Mouse (Mus musculus) mesoderm, embryonic 11.5 days (tissue): ENCODE results near the gene Ddx39b.
"Not testable (repeated sequence)": the region's sequence is repeated elsewhere in the genome, so short reads cannot be mapped to it uniquely, and the experiment has no call there.

Source experiments
- DNase-seq: peaks from one replicate; pipeline ENCODE4 v3.0.0-alpha.2; 2012; ENCODE audit warnings: low read depth, low spot score

Gene Ddx39b

GRCm38 (mm10) chr17:35219601-35220041, 21.9 kb upstream of the Ddx39b start:
- no peak for DNase-seq

- no peak for DNase-seq
Observed at GRCm38 (mm10) chr17:35220156-35220952, 21.2 kb upstream of the Ddx39b start, which contains the start of gene Gm16181. Gene Gm16181, plus strand, starts transcription at chr17:35220834.

DNA sequence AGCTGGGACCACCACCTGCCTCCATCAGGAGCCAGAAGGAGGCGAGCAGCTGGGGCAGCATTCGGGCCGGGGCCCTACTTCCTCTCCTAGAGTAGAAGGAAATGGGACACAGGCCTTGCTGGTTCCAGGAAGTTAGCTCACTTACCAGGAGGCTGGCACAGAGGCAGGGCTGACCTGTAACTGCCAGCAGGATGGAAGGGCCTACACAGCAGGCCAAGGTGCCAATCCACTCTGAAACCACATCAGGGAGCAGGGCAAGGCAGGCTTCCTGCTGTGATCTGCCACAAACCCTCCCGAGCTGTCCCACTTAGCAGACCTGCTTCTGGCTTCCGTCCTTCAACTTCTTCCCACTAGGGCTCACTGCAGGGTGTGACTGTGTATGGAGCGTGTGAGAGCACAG, 19.2 kb upstream of the Ddx39b start:
- DNase-seq: no peak

DNA sequence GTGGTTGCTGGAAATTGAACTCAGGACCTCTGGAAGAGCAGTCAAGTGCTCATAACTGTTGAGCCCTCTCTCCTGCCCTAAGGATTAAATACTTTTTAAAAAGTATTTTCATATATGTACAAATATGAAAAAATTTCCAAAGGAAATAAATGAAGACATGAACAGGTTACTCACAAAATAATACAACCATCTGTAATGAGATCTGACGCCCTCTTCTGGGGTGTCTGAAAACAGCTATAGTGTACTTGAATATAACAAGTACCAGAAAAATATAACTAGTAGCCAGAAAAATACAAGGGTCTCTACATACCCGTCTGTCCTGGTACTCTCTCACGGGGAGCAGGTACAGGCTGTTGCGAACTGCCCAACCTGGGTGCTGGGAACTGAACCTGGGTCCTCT, 16.9 kb upstream of the Ddx39b start:
- no peak for DNase-seq

DNA sequence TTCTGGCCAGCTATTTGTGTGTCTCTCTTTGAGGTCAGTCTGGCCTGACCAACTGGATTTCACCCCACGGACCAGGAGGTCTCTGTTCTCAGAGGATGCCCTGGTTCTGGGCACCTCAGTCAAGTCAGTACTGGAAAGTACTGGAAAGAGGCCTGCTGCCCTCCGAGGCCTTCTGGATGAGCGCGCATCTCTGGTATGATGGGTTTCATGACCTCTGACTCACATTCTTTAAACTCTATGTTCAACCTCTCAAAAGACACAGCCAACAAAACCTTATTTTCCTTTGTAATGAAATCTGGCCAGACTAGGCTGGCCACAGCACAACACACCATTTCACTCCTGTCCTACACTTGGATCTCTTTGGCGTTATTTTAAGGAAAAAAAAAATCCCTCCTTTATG, 16.1 kb upstream of the Ddx39b start:
- no peak for DNase-seq

DNA sequence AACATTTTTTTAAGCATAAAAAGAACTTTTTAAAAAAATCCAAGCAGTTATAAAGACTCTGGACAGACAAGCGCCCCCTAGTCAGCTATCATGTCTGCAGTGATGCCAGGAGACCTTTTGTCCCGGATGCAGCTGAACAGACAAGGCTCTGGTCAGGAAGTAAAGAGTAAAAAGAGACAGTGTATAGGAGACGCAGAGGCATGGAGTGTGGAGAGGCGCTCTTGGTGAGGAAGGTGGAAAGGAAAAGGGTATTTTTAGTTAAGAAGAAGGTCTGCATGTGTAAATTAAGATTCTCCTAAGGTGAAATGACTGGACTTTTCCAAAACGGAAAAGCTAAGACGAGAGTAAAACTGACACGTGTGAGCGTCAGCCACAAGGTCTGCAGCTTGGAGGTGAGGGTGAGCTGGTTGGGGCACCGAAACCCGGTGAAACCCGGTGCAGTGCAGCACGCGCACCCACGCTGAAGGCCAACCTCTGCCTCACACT, 14.9 kb upstream of the Ddx39b start:
- DNase-seq: no peak

DNA sequence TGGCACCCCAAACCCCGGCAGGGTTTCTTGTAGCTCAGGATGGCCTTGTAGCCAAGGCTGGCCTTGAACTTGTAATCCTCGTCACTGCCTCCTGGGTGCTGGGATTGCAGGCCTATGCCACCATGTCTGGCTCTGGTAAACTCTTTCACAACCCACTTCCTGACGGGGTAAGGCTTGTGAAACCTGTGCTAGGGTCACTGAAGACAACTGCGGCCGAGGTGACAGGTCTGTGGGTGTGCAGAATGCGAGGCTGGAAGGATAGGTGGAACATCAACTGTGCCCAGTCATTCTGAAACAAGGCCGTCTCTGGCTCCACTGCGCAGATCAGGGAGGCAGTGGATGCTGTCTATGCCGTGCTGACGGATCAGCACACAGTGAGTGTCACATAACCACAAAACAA, 10.5 kb upstream of the Ddx39b start:
- no peak for DNase-seq

DNA sequence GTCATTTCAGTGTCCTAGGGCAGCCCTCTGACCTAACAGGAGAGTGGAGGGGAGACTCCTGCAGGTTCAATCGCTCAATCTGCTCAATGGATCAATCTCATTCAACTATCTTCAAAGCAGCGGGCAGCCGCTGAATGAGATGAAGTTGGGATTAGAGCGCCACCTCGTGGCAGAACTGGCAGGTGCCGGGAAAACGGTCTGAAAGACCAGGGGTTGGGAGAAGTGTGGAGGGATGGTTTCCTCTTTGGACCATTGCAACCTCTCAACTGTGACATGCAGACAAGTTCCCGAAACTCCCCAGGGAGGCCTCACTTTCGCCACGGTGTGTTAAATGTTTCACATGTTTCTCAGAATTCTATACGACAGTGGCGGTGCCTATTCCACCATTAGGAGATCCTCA, 9.5 kb upstream of the Ddx39b start:
- DNase-seq: peak; percentile 89

DNA sequence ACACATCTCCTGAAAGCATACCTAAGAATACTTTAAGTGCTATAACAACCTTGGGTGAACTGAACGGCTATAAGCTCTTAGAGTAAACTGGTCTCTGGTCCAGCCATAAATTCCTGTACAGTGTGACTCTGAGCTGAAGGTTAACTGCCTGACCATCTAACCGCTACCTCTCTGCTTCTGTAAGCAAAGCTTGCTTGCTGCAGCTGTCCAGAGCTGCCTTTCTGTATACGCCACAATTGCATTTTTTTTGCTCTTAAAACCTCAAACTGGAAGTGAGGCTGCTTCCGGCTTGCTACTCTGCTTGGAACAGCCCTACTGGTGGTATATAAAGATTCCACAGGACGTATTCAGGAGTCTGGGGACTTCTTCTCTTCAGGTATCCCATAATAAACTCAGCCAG, 8.9 kb upstream of the Ddx39b start:
- no peak for DNase-seq

DNA sequence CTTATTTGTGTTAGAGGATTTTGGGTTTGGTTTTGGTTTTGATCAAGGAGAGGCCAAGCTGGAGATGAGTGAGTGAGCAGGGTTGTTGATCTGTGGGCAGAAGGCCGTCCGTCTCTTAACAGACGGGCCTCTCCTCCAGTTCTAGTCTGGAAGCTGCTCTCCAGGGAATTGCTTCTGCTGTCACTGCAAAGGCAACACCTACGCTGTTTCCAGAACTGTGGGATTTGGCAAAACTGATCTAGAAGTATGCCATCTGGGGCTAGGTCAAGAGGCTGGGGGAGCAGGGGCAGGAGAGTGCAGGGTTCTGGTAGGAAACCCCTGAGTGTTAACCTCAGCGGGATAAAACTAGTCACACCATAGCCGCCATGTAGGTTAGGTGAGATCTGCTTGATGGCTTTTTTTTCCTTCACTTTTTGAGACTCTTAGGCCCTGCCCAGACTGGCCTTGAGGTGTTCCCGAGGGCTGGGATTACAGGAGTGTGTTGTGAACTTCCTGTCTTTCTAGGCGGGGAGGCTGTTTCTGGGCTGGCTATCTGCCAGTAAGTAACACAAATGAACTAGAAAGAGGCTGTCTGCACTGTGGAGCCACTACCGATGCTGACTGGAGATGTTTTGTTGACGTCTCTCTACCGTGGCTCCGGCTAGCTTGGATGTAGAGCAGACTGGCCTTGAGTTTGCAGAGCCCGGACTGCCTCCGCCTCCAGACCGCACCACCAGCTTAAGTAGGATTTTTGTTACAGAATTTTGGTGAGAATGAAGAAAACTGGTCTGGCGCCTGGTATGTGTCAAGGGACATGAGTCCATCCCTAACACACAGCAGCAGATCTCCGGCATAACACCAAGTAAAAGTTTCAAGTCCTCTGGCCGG, 8.2 kb upstream of the Ddx39b start, which contains the start of gene Atp6v1g2:
Atp6v1g2 (plus strand) TSS at position 547 of the 867 bp plus-strand sequence.
- no peak for DNase-seq

DNA sequence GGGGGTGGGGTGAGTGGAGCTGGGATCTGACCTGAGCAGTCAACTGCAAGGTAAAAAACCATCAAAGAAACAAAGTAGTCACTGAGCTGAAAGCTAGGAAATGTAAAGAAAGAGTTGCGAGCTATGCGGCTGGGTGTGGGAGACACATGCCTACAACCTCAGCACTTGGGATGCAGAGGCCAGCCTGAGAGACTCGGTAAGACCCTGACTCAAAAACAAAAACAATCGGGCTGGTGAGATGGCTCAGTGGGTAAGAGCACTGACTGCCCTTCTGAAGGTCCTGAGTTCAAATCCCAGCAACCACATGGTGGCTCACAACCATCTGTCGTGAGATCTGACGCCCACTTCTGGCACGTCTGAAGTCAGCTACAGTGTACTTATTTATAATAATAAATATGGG, 7.5 kb upstream of the Ddx39b start:
- DNase-seq: not testable (repeated sequence)

- DNase-seq: peak; percentile 52
Observed at GRCm38 (mm10) chr17:35234903-35235302, 6.6 kb upstream of the Ddx39b start.

DNA sequence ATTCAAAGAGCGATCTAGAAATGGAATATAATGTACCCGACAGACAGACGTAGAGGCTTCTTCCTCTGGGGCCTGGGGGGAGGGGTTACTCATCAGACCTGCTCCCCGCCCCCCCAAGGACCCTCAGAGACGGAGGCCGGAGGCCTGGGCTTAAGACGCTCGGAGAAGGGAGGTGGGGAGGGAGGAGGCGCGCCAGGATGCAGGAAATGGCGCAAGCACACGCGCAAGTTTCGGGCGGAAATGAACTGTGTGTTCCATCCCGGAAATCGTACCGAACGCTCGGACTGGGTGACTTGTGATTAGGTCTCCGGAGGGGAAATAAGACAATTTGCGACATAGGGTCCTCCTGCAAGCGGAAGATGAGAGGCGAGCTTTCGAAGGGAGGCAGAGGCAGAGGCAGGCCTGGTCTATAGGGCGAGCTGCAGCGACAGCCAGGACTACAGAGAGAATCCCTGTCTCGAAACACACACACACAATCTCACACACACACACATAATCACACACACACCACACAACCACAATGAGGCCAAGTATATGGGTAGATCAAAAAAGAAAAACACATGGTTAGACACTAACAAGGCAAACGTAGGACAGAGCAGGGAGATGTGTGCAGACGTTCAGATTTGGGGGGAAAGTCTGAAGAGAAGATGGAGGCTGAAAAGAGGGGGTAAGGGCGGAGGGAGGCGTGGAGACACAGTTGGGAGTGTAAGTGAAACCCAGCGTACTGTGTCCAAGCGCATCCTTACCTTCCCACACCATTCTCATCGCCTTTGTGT, 5.7 kb upstream of the Ddx39b start, which contains the start of gene Nfkbil1:
Nfkbil1 (minus strand) TSS at position 179 of the 776 bp plus-strand sequence.
- DNase-seq: peak; percentile 94

DNA sequence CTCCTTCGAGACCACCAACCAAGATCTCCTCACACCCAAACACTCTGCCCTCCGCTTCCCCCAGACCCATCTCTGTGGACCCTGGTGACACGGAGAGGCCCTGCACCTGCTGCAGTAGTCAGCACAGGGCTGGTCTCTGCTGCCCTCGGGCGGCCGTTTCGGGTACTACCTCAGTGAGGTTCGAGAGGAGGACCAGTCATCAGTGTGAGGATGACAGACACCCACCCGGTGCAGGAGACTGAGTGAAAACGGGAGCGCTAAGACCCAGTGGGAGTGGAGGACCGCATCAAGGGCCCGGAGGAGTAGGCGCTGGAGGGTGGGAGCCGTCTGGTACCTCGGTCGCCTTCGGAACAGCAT, 5.2 kb upstream of the Ddx39b start:
- DNase-seq: peak; percentile 95

GRCm38 (mm10) chr17:35236996-35237395, 4.5 kb upstream of the Ddx39b start:
- DNase-seq: no peak

DNA sequence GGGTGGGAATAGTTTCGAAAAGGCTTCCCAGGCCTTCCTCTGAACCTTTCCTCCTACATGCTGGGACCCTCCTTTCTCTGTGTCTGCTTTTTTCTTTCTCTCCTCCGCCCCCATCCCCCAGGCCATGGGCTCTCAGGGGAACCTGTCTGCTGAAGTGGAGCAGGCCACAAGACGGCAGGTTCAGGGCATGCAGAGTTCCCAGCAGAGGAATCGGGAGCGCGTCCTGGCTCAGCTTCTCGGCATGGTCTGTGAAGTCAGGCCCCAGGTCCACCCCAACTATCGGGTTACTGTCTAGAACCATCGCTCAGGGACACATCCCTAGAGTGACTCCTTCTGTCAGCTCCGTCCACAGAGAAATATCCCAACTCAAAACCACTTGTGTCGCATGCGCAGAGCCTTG, 4.0 kb upstream of the Ddx39b start:
- no peak for DNase-seq

- DNase-seq: no peak
Observed at GRCm38 (mm10) chr17:35239700-35240099, 1.8 kb upstream of the Ddx39b start.

GRCm38 (mm10) chr17:35240384-35241304, 902 bp upstream of the Ddx39b start:
- DNase-seq: no peak

DNA sequence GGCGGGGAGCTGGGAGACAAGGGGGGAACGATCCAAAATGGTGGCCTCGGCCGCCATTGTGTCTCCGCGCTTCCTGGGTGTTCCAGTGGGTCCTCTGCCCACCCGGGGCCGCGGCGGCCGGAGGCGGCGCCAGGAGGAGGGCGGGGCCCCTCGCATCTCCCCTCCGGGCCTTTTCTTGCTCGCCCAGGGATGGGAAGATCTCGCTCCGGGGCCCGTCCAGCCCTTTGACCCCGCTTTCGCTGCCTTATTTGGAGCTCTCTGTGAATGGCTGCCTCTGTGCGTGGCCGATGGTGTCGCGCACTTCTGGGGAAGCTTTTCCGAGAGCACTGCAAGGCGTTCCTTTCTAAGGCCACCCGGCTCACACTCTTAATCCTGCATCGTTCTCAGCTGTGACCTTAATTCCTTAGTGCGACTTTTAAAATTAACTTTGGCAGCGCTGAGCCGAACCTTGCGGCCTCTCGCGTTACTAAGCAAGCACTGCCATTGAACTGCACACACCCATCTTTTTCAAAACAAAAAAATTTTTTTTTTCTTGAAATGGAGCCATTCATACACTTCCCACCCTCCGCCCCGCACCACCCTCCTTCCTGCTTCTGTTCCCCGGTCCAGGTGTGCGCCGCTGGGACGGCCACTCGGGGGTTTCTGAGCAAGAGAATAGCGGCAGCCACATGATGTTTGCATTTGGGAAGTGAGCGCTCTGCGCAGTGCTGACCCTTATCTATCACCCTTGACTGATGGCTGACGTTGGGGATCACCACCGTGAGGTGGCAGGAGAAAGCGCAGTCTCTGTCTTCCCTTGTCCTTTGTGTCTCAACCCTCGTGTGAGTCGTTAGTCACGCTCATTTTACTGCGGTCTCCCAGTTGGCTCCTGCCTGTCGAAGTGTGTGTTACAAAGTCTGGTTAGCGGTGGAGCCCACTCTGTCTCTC, 732 bp downstream of the Ddx39b start:
- DNase-seq: peak; percentile 89
